Mouse (Mus musculus): ENCODE data around the gene Cdkl4. TPM values are rescaled to one million over a fixed set of nuclear protein-coding genes. Genes with fewer than 3 reads are reported as not detected.
"Not testable (repeated sequence)": the region's sequence is repeated elsewhere in the genome, so short reads cannot be mapped to it uniquely, and the experiment has no call there.

The Cdkl4 gene
- total RNA-seq, 2 experiments from 2014 or later: 16.4 to 20.4 TPM

DNA sequence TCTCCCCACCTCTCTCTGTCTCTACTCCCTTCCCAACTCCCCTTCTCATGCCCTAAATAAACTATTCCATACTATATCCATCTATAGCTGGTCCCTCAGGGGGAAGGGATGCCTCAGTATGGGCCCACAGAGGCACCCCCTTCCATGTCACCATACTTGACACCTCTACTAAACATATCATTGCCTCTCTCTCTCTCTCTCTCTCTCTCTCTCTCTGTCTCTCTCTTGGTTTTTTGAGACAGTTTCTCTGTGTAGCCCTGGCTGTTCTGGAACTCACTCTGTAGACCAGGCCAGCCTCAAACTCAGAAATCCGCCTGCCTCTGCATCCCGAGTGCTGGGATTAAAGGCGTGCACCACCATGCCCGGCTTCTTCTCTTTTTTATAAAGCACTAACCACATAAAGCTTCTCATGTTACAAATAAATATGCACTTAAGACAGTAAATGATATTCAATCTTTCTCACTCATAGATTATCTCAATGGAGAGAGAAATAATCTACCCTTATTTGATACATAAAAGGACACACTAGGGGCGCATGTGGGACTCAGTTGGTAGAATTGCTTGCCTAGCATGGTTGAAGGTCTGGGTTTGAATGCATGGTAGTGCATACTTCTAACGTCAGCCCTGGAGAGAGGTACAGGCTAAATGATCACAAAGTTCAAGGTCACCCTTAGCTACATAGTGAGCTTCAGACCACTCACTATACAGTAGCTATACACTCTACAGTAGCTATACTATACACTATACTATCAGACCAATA, 8.6 kb downstream of the Cdkl4 start:
- intact Hi-C loops (cut with DNase I): no loop called here

DNA sequence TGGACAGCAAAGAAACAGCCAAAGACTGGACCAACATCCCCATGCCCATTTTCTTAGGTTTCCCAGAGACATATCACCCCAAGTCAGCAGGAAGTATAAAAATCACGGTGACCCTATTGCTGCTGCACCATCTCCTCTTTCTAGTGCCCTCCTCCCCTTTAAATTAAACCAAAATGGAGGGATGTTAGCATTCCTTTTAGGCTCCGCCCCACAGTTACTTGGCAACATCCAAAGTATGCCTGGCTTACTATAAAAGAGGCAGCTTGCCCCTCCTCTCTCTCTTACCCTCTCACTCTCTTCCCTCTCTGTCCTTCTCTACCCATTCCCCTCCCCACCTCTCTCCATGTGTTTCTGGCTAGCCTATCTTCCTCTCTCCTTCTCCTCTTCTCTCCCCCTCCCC, 9.2 kb downstream of the Cdkl4 start:
- DNase-seq (ENCODE audit: low spot score in 2 of 2): no peak
- intact Hi-C loops (cut with DNase I): no loop called here

More for the DNA sequence above, 8.6 kb downstream of the Cdkl4 start:
- no peak for DNase-seq (ENCODE audit: low spot score in 2 of 2)

DNA sequence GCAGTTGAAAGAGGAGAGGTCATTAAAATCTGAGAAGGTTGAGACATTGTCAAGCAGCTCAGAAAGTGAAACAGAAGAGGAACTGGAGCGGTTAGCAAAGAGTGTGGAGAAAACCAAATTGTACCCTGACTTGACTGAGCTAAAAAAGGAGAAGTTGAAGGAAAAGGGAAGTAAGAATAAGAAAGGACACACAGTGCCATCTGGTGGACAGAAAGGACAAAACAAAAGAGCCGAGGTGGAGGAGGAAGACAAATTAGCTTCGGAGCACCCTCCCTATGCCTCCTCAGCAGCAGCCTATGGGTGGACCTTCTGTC, 13.0 kb downstream of the Cdkl4 start:
- DNase-seq (ENCODE audit: low spot score in 2 of 2): peak; percentile 62 to 72

DNA sequence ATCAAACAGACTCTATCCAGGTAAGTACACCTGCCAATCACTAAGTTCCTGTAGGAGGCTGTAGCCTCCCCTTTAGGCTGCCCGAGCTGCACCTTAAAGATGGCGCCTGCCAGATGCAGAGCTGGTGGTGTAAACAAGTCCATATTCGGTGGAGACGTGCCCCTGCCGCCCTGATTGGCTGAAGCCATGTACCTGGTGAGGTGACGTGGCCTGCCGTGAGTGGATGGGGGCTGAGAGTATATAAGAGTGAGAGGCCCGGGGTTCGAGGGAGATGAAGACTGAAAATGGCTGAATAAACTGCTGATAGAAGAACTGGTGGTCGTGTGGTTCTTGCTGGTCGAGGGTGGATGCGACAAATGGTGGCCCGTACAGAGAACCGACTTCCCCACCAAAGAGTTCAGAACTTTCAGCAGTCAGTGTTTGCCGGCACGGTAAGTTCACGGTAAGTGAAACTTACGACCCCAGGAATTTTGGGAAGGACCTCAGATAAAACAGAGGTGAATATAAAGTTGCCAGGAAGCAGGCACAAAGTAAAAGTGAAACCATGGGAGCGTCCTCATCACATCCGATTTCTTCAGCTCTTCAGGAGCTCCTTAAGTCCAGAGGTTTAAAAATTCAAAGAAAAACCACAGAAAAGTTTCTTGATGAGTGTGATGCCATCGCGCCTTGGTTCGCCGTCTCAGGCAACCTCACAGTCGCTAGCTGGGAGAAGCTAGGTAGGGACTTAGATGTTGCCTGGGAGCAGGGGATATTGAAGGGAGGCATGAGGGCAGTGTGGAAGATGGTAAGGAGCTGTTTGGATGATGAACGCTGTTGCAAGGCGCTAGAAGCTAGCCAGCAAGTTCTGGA, 13.6 kb downstream of the Cdkl4 start:
- DNase-seq (ENCODE audit: low spot score in 2 of 2): peak in 1 of 2 experiments; percentile 9
- intact Hi-C loops (cut with DNase I): not testable (repeated sequence)

More for the DNA sequence above, 13.0 kb downstream of the Cdkl4 start:
- intact Hi-C loops (cut with DNase I): no loop called here

DNA sequence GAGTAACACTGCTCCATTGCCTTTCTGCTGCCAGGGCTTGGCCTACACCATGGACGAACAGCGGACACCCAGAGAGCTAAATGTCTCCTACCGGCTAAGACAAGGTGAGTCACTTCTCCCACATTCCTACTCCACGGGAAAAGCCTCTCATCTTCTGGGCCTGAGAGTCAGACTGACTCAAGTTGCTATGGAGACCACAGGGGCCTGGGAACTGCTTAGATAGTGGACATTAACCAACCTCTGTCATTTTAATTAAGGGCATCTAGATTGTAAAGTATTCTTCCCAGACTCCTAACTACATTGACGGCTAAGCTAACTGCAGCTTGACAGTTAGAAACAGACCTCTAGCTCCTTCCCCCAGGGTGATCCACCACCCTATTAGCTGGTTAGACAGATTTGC, 14.8 kb downstream of the Cdkl4 start:
- DNase-seq (ENCODE audit: low spot score in 2 of 2): no peak
- intact Hi-C loops (cut with DNase I): no loop called here

DNA sequence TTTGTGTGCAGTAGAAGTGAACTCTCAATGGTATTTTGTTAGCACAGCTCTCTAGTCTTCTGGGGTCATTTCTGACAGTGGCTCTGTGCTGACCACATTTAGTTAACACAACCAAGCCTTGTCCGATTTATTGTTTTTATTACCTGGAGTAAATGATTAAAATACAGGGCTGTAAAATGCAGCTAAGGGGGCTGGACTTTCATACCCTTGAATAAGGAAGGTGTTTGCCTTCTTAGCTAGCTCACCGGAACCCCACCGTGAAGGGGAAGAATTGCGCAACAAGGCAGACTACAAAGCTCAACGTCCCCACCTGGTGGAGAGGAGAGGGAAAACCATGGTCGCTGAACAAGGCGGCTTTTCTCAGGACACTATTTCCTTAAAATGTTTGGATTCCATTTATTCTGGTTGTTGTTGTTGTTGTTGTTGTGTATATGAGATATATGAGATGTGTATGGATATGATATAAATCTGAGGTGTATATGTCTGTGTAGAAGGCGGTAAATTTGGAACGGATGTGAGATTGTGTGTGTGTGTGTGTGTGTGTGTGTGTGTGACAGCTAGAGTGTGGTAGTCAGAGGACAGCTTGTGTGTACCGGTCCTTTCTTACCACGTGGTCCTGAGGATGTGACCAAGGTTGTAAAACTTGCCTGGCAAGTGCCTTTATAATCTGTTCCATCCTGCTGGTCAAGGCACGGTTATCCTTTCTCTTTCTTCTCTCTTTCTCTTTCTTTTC, 16.8 kb downstream of the Cdkl4 start:
- DNase-seq (ENCODE audit: low spot score in 2 of 2): peak; percentile 73 to 85
- intact Hi-C loops (cut with DNase I): no loop called here

DNA sequence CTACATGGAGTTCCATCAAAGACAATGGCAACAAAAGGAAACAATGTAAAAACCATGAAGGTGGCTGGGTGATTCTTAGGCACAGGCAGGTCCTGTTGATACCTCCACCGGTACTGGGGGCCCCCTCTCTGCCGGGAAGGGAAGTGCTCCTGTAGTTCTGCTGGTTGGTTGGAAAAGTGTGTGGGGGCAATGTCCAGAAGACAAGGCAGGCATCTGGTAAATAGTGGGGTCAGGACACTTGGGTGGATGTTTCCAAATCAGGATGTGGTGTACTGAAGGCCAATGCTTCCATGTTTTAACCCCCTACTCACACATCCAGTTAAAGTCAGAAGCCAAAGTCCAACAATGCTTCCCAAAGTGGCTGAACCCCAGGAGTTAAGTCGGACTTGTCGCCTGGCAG, 17.9 kb downstream of the Cdkl4 start:
- DNase-seq (ENCODE audit: low spot score in 2 of 2): no peak
- intact Hi-C loops (cut with DNase I): loop anchor here (2.0 kb wide), 1 partner anchor 105 kb away; no protein-coding TSS in a partner anchor

DNA sequence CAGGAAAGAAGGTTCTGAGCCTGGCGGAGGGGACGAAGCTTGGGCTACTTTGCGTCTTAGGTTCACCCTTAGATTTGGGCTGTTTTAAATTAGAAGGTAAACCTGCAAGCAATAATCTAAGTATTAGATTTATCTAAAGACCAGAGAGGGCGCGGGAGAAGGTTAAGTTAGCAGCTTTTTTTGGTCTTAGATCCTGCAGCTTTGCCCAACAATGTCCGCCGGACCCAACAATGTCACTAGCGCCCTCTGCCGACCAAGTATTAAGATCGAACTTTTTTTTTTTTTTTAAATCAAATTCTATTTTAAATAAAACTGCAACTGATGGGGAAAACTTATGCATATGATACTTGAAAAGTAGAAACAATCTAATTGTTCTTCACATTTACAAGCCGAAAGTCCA, 18.6 kb downstream of the Cdkl4 start:
- peak in 1 of 2 experiments; percentile 51 for DNase-seq (ENCODE audit: low spot score in 2 of 2)

DNA sequence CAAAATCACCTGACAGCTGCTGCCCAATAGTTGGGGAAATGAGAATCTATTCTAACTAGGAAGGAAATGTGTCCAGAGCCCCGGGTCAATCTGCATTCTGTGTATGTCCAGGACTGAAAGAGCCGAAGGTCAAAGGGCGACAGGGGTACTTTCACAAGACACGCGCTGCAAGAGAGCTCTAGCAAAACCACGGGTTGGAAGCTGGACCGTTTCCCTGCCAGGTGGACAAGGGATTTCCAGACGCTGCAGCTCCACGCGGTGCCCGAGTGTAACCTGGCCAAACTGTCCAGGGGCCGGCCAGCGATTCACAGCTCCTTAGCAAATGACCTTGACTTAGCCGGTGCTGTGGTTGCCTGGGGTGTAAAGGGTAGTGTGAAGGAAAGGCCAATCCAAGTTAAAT, 19.0 kb downstream of the Cdkl4 start:
- intact Hi-C loops (cut with DNase I): loop anchor here (2.0 kb wide), 1 partner anchor 104 kb away; no protein-coding TSS in a partner anchor
- no peak for DNase-seq (ENCODE audit: low spot score in 2 of 2)

More for the DNA sequence above, 18.6 kb downstream of the Cdkl4 start:
- intact Hi-C loops (cut with DNase I): loop anchor here (2.0 kb wide), 1 partner anchor 104 kb away; no protein-coding TSS in a partner anchor

DNA sequence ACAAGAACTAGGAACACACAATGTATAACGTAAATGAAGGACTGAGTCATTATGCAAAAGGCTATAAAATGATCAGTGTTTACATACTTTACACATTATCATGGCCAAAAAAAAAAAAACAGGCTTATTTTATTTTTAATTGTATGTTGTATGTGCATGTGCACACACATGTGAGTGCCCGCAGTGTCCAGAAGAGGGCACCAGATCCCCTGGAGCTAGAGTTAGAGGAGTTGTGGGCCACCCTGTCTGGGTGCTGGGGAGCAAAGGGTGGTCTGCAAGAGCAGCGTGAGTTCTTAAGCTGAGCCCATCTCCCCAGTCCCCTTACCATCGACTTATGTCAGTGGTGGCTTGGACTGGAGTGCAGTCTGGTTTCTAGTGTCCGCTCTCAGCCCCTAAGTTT, 20.2 kb downstream of the Cdkl4 start:
- intact Hi-C loops (cut with DNase I): no loop called here
- DNase-seq (ENCODE audit: low spot score in 2 of 2): no peak

DNA sequence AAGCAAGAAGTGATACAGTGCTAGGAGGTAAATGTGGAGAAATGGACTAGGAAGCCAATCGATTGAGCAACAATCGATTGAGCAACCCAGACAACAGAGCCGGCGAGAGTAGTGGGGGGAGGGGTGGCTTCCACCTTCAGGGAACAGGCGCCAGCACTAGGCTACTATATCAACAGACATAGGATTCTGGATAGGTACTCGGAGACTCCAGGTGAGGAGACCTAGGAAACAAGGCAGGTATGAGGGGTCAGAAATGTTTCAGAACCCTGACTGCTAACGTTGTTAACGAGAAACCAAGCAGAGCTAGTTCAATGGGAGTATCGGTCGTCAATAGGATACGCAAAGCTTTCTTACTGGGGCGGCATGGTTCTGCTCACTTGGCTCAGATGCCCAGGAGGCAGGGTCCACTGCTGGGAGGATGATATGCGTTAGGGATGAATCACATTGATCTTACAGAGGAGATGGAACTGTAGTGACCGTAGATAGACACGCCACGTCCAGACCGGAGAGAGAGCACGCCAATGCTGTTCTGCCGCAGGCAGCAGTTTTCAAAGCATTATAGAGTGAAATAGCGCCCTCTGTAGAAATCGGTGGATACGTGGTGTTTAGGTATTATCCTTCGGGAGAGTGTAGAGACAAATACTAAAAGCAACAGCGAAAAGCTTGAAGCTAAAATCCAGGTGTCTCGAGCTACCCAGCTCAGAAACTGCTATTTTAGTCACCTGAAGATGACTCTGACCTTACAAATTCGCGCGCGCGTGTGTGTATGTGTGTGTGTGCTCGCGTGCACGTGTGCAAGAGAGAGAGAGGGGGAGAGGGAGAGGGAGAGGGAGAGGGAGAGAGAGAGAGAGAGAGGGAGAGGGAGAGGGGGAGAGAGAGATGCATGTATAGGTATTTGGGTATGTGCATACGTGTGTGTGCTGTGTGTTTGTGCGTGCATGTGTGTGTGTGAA, 24.0 kb downstream of the Cdkl4 start:
- peak; percentile 81 to 90 for DNase-seq (ENCODE audit: low spot score in 2 of 2)
- intact Hi-C loops (cut with DNase I): loop anchor here (1.0 to 5.0 kb wide), 2 partner anchors 70 to 261 kb away; partner anchors contain the start of genes Dhx57 and Morn2

DNA sequence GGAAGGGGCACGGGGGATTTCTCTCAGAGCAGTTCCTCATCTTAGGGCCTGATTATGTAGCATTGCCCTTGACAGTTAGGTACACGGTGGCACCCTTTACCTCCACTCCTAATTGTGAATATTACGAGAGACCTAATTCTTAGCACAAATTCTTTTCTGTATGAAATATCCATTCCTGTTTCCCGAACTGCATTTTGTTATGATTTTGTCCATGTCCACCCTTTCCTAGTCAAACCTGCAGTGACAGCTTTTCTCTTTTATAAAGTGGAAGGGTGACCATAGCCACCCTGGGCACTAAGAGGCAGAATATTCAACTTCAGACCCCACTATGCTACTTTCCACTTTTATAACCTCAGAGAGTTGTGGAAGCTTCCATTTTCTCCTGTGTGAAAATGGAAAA, 25.0 kb downstream of the Cdkl4 start:
- no peak for DNase-seq (ENCODE audit: low spot score in 2 of 2)
- intact Hi-C loops (cut with DNase I): loop anchor here (1.0 to 5.0 kb wide), 2 partner anchors 69 to 260 kb away; partner anchors contain the start of genes Dhx57 and Morn2

DNA sequence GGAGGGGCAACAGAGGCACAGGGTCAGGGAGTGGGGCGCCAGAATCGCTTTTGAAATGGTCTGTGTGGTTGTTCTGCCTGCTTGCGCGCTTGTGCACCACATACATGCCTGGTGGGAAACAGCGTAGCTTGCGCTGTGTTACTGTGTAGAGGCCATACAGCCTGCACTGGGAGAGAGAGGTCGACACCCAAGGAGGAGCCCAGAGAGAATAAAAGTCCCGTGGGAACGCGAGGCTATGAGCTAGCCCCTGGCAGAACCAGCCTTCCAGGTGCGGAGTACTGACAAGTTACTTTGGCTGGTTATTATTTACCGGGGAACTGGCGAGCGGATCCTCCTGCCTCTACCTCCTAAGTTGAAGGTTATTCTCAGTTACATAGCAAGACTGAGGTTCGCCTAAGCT, 26.6 kb downstream of the Cdkl4 start:
- intact Hi-C loops (cut with DNase I): loop anchor here (5.0 kb wide), 1 partner anchor 259 kb away; the partner anchor contains the start of genes Dhx57 and Morn2
- no peak for DNase-seq (ENCODE audit: low spot score in 2 of 2)

DNA sequence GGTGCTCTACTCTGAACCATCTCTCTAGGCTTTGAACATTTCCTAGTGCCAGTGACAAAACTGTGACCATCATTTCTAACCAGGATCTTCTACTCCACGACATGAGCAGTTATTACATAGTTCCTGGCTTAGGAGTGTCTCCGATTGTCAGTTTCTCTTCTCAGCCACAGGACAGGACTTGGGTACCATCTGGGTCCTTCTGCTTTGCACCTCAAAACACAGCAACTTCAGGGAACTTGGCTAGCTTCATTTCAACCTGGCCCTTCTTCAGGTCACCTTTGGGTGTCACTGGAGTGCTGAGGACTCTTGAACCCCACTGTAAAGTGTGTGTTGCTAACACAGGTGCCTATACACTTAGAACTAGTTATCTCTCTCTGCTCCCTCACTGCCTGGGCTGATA, 30.8 kb downstream of the Cdkl4 start:
- no peak for DNase-seq (ENCODE audit: low spot score in 2 of 2)
- intact Hi-C loops (cut with DNase I): no loop called here

DNA sequence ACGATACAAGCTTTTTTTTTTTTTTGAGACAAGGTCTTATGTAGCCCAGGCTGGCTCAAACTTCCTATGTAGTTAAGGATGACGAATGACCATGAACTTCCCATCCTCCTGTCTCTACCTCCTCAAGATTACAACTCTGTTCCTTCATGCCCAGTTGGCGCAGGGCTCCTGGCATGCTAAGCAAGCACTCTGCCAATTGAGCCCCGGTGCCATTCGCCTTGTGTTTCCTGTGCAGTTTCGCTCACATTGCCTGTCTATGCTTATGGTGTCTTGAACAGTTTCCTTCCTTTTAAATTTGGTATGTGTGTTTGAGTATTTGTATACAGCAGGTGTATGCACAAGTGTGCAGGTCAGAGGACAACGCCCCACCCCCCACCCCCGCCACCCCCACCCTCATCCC, 31.4 kb downstream of the Cdkl4 start:
- intact Hi-C loops (cut with DNase I): no loop called here

DNA sequence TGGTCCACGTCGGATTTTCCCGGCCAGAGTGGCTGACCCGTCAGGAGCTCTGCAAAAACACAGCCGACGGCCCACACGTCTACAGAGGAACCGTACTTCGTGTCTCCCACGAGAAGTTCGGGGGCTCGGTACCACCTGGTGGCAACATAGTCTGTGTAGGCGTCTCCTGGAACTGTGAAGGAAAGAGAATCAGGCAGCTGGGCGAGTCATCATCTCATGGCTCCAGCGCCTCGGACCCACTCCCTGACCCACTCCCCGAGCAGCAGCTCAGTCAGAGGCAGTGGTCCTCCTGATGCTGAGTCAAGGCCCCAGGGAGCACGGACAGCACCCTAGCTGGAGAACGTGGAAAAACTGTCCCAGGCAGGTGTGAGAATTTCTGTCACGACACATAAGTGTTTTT, 34.0 kb downstream of the Cdkl4 start:
- DNase-seq (ENCODE audit: low spot score in 2 of 2): no peak
- intact Hi-C loops (cut with DNase I): no loop called here

More for the DNA sequence above, 31.4 kb downstream of the Cdkl4 start:
- no peak for DNase-seq (ENCODE audit: low spot score in 2 of 2)

DNA sequence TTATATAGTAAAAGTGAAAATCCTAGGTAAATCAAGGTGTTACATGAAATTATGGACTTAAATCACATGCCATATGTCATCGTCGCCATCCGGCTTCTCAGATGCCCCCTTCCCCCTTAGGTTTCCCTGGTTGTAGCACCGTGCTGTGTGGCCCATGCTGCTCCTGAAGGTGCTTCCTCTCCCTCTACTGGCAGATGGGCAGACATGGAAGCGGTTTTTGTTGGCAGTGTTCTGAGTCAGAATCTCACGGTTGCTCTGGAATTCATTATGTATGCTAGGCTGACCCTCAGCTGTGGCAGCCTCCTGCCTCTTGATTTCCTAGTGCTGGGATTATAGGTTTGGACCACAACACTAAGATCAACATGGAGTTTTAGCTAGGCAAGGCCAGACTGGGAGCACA, 40.5 kb downstream of the Cdkl4 start:
- intact Hi-C loops (cut with DNase I): no loop called here
- no peak for DNase-seq (ENCODE audit: low spot score in 2 of 2)

DNA sequence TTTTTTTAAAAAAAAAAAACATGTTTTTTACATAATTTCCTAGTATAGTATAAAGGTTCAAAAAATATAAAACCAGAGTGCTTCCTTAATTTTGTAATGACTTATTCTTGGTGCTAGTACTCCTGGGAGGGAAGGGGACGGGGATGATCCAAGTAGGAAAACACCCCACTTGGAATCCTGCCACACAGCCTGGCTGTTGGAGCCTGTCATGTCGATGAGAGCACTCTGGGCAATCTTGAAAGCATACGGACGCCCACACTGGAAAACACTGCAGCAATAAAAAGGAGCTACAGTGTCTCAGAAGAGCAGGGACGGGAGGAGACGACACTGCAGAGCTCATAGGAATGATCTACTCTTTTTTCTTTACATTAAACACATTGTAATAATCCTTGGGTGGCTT, 42.0 kb downstream of the Cdkl4 start:
- peak; percentile 27 to 31 for DNase-seq (ENCODE audit: low spot score in 2 of 2)
- intact Hi-C loops (cut with DNase I): no loop called here

DNA sequence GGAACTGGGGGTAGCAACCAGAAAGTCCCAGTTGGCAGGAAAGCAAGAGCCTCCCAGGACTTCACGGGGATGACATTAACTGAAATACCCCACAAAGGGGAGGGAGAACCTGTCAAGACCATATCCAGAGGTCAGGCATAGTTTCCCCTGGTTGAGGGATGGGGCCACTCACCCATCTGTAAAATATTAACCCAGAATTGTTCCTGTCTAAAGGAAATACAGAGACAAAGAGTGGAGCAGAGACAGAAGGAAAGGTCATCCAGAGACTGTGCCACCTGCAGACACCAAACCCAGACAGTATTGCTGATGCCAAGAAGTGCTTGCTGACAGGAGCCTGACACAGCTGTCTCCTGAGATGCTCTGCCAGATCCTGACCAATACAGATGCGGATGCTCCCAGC, 46.3 kb downstream of the Cdkl4 start:
- intact Hi-C loops (cut with DNase I): not testable (repeated sequence)

More for the DNA sequence above, 46.3 kb downstream of the Cdkl4 start:
- DNase-seq (ENCODE audit: low spot score in 2 of 2): not testable (repeated sequence)

Data from left cerebral cortex, postnatal 14 days (tissue).